Mouse (Mus musculus) adrenal gland (tissue): ENCODE measurements at regions not wholly inside any gene's neighbourhood (a gene's known extent, or its start where the extent isn't known, plus 50 kb on each side); places are given as distances from the start of the nearest gene placed in this dataset.
"Not testable (repeated sequence)": the region's sequence is repeated elsewhere in the genome, so short reads cannot be mapped to it uniquely, and the experiment has no call there.

Experiments
- intact Hi-C: fragments of 180-260 bp; cut with DNase I; formaldehyde crosslinking; loops from one replicate; pipeline ENCODE4 v1.15.1; 2025

GRCm38 (mm10) chr1:43302657-43303056, 105.9 kb upstream of the Fhl2 start:
- intact Hi-C loops: loop anchor here (5.0 kb wide), 2 partner anchors 140 to 435 kb away; partner anchors contain the start of gene Nck2

- intact Hi-C loops: no loop called here
Observed at GRCm38 (mm10) chr1:43305349-43306278, 108.8 kb upstream of the Fhl2 start.

GRCm38 (mm10) chr1:43310711-43311695, 114.2 kb upstream of the Fhl2 start:
- intact Hi-C loops: no loop called here

DNA sequence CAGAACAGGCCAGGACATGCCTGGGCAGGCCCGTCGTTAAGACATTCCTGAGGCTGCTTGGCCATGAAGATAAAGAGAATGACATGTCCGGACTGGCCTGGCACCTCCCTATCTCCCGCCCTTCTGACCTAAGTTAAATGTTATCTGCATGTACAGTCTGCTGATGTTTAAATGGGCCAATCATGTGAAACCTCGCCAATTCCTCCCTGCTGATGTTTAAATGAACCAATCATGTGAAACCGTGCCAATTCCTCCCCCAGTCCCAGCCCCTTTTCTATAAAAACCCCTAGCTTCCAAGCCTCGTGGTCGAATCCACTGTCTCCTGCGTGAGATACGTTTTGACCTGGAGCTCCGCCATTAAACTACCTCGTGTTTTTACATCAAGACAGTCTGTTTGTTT, 119.5 kb upstream of the Fhl2 start:
- intact Hi-C loops: not testable (repeated sequence)

DNA sequence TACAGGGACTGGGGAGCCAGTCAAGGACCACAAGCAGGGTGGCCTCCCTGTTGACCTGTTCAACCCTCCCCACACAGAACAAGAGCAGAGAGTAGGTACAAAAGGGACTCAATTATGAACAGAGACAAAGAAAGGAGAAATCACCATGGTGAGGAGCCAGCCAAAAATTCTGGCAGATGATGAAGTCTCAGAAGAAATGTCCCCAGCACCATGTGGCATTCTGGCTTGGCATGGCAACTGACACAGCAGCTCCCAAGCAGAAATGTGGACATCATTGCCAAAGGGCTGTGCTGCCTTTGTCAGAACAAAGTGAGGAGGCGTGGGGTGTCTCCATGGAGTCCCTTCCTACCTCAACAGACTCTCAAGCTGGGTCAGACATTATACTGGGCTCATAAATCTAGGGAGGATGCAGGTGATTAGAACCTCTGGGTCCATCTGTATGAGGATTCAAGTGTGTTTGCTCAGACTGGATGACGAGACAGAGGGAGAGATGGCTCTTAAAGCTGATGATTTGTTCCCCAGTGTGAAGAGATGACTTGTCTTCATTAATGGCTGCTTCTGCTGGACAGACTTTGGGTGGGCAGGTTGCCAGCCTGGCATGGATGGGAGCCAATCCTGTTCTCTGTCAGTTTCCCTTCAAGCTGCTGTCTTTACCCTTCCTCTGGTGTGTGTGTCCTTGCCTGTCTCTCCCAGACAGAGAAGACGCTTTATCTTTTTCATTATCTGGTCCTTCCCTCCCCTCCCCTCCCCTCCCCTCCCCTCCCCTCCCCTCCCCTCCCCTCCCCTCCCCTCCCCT, 120.5 kb upstream of the Fhl2 start:
- intact Hi-C loops: no loop called here

- intact Hi-C loops: not testable (repeated sequence)
Observed at GRCm38 (mm10) chr1:43333488-43333887, 110.9 kb upstream of the Nck2 start.

DNA sequence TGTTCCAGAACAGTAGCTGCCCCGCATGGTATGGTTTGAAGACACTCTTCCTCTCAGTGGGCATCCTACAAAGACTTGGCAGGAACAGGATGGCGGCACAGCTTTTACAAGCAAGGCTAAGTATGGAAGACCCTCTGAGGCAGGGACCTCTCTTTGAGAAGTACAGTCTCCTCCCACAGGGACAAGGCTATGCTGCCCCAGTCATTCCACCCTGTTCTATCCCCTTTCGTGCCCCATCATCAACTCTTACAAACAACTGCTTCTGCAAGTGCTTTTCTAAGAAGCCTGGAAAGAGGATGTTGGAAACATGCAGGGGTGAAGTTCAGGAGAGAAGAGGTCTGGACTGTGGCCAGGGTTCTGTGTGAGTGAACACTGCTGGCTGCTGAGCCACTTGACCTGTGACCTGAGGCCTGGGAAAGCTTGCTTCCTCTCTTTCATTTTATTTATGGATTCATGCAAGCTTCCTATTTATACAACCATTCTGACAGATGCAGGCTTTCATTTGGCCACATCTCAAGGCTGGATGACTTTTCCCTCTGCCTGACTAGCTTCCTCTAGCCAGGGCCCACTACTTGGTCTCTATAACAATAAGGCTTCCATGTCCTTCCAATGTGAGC, 107.1 kb upstream of the Nck2 start:
- intact Hi-C loops: no loop called here

DNA sequence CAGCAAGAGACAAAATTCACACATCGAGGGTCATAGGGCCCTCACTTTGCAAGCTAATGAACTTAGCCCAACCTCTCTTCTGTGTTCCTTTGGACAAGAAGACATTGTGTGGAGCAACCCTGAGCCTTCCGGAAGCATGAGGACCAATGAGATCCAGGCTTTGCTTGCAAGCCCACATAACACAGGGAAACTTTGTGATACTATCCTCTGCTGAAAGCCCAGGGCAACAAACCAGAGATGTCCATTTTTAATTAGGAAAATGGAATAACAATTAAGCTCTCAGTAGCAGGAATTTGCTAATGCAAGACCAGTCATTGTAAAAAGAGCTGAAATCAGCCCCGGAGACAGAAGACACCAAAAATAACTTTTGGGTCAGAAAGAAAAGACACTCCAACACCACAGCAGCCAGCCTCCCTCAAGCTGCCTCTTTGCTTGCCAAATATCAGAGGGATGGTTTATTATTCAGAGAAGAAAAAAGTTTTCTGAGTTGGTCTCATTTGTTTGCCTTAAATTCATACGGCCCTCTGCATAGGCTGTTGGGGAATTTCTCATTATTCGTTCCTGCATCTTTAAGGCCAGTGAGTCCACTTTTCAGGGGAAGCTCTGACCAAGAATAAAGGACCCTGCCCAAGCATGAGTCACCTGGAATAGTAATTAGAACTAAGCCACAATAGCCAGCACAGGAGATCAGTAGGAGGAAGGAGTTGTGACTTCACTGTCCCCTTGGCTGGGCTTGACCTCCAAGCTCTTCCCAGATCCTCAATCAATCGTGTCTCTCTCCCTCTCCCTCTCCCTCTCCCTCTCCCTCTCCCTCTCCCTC, 106.1 kb upstream of the Nck2 start:
- intact Hi-C loops: no loop called here

DNA sequence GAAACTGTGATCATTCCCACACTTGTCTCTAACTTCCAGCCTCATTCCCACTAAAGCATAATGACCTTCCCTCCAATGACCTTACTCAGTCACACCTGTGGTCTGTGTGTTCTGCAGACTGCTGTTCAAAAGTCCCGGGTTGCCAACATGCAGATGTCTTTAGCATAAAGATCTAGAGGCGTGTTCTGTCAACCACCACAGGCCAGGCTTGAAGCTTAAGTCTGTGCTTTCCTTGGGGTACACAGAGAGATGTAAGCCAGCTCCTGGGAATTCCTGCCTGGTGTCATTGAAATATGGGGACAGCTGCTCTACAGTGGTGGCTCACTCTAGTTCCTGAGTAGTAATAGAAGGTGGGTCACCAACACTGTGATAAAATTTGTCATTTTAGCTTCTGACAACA, 101.5 kb upstream of the Nck2 start:
- intact Hi-C loops: no loop called here

DNA sequence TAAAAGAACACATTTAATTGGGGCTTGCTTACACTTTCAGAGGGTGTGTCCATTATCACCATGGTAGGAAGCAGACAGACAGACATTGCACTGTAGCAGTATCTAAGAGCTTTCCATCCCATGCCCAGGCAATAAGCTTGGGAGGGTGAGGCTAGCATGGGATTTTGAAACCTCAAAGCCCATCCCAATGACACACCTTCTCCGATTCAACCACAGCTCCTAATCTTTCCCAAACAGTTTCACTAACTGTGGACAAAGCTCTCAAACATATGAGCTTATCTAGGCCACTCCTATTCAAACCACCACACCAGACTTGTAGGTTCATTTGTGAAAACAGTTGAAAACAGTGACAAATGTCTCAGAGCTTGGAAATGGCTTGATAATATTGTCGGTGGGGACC, 101.0 kb upstream of the Nck2 start:
- intact Hi-C loops: no loop called here

DNA sequence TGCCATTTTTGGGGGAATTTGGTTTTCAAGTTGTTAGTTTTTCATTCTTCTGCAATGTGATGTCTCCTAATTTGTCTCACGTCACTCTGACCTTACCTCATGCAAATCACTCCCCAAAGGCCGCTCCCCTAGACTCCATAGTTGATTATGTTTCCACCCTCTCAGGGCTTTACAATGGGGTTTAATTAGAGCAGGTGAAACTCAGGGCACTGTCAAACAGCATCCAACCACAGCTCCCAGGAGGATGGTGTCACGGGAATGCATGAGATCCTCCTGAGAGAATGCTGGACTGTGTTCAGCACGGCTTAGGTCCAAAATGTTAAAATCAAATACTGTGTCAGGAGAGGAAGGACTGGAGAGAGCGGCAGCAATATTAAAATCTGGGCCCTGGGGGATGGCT, 100.4 kb upstream of the Nck2 start:
- intact Hi-C loops: no loop called here

GRCm38 (mm10) chr1:43347152-43347551, 97.2 kb upstream of the Nck2 start:
- intact Hi-C loops: no loop called here

DNA sequence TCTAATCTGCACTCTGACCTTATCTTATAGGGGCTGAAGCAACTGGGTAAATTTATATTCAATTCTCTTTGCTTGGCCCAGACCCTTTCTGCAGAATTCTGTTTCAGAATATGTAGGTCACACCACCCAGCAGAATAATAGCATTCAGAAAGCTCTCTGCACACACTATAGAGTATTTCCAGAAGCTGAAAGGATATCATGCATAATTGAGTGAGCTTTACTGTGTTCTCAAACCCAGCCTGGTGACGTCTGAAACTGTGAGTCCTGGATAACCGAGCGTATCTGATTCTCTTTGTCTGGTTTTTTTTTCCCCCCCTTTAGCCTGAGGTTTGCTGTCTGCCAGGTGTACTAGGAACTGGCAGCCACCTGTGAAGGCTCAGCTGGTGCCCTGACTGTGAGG, 94.4 kb upstream of the Nck2 start:
- intact Hi-C loops: no loop called here

DNA sequence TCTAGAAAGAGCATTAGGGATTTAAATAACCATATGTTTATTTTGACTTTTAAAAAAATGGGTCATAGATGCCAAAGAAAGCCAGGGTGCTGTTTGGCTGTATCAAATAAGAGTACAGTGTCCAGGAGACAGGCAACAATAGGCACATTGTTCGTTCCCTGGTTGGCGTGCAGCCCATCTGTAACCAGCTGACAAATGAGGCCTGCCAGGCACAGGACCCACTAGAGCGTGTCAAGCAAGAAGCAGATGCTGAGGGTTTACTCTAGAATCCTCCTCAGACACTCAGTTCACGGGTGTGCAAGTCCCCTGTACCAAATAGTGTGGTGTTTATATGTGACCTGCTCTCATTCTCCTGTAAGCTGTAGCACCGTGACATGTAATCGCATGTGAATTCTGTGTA, 86.2 kb upstream of the Nck2 start:
- intact Hi-C loops: no loop called here

DNA sequence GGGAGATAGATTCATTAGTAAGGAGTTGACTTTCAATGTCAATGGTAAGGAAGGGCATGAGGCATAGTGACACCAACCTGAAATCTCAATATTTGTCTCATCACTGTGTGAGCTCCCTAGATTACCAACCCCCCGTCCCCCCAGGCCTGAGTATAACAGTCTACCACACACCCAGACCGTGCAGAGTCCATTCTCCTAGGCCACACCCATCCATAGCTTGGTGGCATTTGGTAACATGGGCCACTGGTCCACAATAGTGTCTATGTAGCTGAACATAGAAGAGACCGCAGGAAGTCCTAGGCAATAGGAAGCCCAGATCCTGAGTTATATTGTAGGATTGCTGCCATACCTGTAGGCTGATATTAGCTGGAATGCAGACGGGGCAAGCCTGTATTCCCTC, 84.7 kb upstream of the Nck2 start:
- intact Hi-C loops: no loop called here

DNA sequence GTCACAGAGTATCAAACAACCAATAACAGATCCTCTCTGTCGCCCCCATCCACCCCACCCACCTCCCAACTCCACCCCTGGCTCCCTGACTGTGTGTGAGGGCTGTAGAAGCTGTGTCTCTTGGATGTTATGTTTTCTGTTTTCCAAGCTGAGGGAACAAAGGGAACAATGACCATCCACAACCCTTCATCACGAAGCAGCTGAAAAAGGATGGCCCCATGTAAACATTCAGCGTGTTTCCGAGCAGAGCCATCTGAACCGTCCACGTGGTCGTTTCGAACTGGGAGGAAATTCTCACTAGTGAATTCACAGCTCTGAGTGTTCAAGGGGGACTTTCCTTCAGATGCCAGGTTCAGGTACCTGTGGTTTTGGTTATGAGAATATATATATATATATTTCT, 84.1 kb upstream of the Nck2 start:
- intact Hi-C loops: no loop called here

- intact Hi-C loops: no loop called here
Observed at GRCm38 (mm10) chr1:43360741-43361140, 83.6 kb upstream of the Nck2 start.

DNA sequence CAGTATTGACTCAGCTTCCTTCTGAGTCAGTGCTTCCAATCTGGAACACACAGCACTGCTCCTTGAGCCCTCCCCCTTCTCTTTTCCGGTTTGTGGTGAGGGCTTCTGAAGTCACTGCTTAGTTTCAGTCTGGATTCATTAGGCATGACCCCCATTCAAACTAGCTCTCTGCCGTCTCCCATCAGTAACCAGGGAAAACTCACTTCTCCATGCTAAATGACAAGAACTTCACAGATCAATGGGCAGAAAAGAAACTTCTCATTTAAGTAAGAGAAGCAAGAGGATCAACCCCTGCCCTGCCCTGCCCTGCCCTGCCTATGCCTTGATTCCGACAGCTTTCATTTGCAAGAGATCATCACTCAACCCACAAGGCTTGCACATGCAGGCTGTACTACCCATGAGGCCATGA, 82.9 kb upstream of the Nck2 start:
- intact Hi-C loops: no loop called here

DNA sequence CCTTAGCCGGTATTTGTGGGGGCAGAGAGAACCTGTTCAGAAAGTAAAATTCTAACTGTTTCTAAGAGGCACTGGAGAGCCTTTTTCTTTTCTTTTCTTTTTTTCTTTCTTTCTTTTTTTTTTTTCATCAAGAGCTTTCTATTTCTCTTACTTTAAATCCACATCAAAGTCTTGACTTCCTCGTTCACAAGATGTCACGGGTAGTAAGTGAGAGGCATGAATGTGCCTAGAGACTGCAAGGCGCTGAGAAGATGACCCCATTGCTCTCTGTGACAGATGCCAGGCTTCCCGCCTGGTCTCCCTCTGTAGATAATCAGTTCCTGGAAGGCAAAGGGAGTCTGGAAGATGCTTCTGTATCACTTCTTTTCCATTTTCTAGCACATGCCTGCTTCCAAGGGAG, 82.2 kb upstream of the Nck2 start:
- intact Hi-C loops: no loop called here

DNA sequence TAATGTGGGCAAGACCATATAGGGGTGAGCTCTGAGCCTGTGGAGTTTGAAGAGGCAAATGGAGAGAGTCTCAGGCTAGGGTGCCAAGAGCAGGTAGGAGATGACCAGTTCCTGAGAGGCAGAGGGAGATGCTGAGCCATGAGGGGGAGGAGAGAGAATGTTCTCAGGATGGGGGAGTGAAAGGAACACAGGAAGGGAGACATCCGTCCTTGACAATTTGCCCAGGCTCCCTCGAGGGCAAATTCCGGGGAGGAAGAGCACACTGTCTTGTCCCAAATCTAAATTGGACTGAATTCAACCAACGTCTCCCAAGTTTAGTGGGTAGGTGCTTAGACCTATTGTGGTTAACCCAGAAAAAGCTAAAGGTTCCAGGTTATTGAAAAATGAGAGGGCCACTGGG, 81.2 kb upstream of the Nck2 start:
- intact Hi-C loops: no loop called here
